Mouse (Mus musculus) myocyte (in vitro differentiated cells): ENCODE results near the gene Katnal1. TPM values are rescaled to one million over a fixed set of nuclear protein-coding genes. Genes with fewer than 3 reads are reported as not detected.

Source experiments
- H3K27me3 ChIP-seq: one replicate; pipeline ENCODE4 v1.6.1; 2011; ENCODE audit not compliant: control insufficient read depth, insufficient read depth, insufficient read length
- H3K36me3 ChIP-seq: one replicate; pipeline ENCODE4 v1.6.1; 2011; ENCODE audit not compliant: control insufficient read depth, insufficient read depth
- H3K4me2 ChIP-seq: one replicate; pipeline ENCODE4 v1.6.1; 2011; ENCODE audit warnings: low read depth, control low read depth
- H3K4me3 ChIP-seq: one replicate; pipeline ENCODE4 v1.5.1; 2011; ENCODE audit warnings: mild to moderate bottlenecking, control low read depth, moderate library complexity
- H3K79me2 ChIP-seq: one replicate; pipeline ENCODE4 v1.6.1; 2011; ENCODE audit not compliant: control insufficient read depth, insufficient read depth
- H3ac ChIP-seq: one replicate; pipeline ENCODE4 v1.6.1; 2011; ENCODE audit not compliant: control insufficient read depth, insufficient read length
- CEBPB ChIP-seq: IDR thresholded peaks from 2 replicates; pipeline ENCODE4 v1.6.1; 2011; ENCODE audit warnings: mild to moderate bottlenecking, moderate library complexity; ENCODE audit not compliant: poor library complexity, insufficient read depth, severe bottlenecking
- E2F4 ChIP-seq: IDR thresholded peaks from one replicate; pipeline ENCODE4 v1.6.1; 2011; ENCODE audit warnings: mild to moderate bottlenecking, control low read depth, moderate library complexity; ENCODE audit not compliant: insufficient read depth
- MAX ChIP-seq: IDR thresholded peaks from one replicate; pipeline ENCODE4 v1.6.1; 2011; ENCODE audit warnings: low read depth, mild to moderate bottlenecking, control low read depth
- MYOD1 ChIP-seq, 3 experiments: IDR thresholded peaks; one replicate each; pipeline ENCODE4 v1.6.1; 2011; ENCODE audit warnings: control low read depth in 2 of 3, low read depth in 2 of 3, mild to moderate bottlenecking in 2 of 3, moderate library complexity in 1 of 3; ENCODE audit not compliant: insufficient read length in 2 of 3, control insufficient read depth in 1 of 3
- MYOG ChIP-seq, 3 experiments: IDR thresholded peaks; one replicate each; pipeline ENCODE4 v1.6.1; 2011; ENCODE audit warnings: control low read depth in 2 of 3, low read depth in 2 of 3, mild to moderate bottlenecking in 2 of 3; ENCODE audit not compliant: insufficient read length in 2 of 3, control insufficient read depth in 1 of 3, insufficient read depth in 1 of 3
- POLR2A ChIP-seq: IDR thresholded peaks from one replicate; pipeline ENCODE4 v1.6.1; 2011; ENCODE audit warnings: low read depth, mild to moderate bottlenecking, control low read depth, moderate library complexity; ENCODE audit not compliant: insufficient read length
- POLR2AphosphoS2 ChIP-seq: IDR thresholded peaks from one replicate; pipeline ENCODE4 v1.6.1; 2011; ENCODE audit warnings: low read depth, control low read depth; ENCODE audit not compliant: insufficient read length
- REST ChIP-seq: IDR thresholded peaks from one replicate; pipeline ENCODE4 v1.6.1; 2011; ENCODE audit warnings: mild to moderate bottlenecking, control low read depth, moderate library complexity; ENCODE audit not compliant: insufficient read depth, insufficient read length
- SRF ChIP-seq: IDR thresholded peaks from one replicate; pipeline ENCODE4 v1.6.1; 2011; ENCODE audit warnings: low read depth; ENCODE audit not compliant: control insufficient read depth, insufficient read length
- TCF12 ChIP-seq: IDR thresholded peaks from one replicate; pipeline ENCODE4 v1.6.1; 2011; ENCODE audit warnings: mild to moderate bottlenecking, control low read depth; ENCODE audit not compliant: poor library complexity, insufficient read depth, severe bottlenecking
- TCF3 ChIP-seq: IDR thresholded peaks from one replicate; pipeline ENCODE4 v1.6.1; 2011; ENCODE audit warnings: low read depth, control low read depth; ENCODE audit not compliant: insufficient read length
- USF1 ChIP-seq: IDR thresholded peaks from one replicate; pipeline ENCODE4 v1.6.1; 2011; ENCODE audit warnings: low read depth, mild to moderate bottlenecking, control low read depth, moderate library complexity
- polyA plus RNA-seq: library from polyadenylated mRNA; unstranded; fragments of >200 nt; fragmentation: generic; extraction: Trizol; gene quantifications from one replicate; pipeline ENCODE4 v1.2.1, GENCODE M21; 2012; ENCODE audit warnings: missing spikeins

Gene Katnal1
- polyA plus RNA-seq, 1 experiment = 7.6 TPM

DNA sequence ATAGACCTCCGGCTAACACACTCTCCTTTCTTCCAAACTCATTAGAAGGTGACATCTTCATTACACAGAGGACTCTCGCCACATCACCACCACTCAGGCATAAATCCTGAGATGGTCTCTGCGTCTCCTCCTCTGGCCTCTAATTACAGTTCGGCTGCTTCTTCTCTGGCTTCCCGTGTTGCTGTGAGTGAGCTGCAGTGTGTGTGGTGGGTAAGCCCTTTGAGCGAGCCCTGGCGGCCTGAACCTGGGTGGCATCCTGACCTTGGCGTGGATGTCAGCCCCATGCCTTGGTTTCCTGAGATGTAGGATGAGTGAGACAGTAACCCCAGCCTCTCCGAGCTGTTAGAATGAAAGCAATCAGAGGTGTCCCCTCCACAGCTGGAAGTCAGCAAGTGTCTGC, 19.5 kb upstream of the Katnal1 start:
- H3K4me2 ChIP-seq = no peak overlapping the region
- no peaks in the 10 kb centered on the region for H3K36me3 ChIP-seq
- TF ChIP-seq MYOG (IDR thresholded peaks at IDR 0.05; ENCODE audit: control insufficient read depth in 1 of 3, insufficient read depth in 1 of 3, insufficient read length in 2 of 3, low read depth in 2 of 3) (no peak), MAX (no peak), CEBPB (no peak), REST (no peak), SRF (no peak), E2F4 (no peak), MYOD1 (IDR thresholded peaks at IDR 0.05; ENCODE audit: control insufficient read depth in 1 of 3, insufficient read length in 2 of 3, low read depth in 2 of 3) (no peak), POLR2AphosphoS2 (no peak), USF1 (no peak), POLR2A (no peak)
- H3ac ChIP-seq = no peak overlapping the region
- H3K79me2 ChIP-seq = no peaks in the 10 kb centered on the region
- H3K27me3 ChIP-seq = no peaks in the 10 kb centered on the region
- H3K4me3 ChIP-seq = no peak overlapping the region

DNA sequence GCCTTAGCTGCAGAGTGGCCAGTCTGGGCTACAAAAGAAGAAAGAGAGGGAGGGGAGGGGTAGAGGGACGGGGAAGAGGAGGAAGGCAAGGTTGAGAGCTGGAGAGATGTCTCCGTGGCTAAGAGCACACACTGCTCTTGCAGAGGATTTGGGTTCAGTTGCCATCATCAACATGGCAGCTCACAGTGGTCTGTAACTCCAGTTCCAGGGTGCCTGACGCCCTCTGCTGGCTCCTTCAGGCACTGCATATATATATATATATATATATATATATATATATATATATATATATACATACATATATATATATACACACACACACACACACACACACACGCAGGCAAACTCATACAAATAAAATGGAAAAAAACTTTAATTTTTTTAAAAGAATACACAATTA, 18.3 kb upstream of the Katnal1 start:
- H3K4me3 ChIP-seq = no peak overlapping the region
- H3K79me2 ChIP-seq = no peaks in the 10 kb centered on the region
- no peak overlapping the region for H3K4me2 ChIP-seq
- H3K36me3 ChIP-seq = no peaks in the 10 kb centered on the region
- no peak for TF ChIP-seq MAX
- no peak for TF ChIP-seq E2F4
- TF ChIP-seq SRF = no peak
- no peak for TF ChIP-seq TCF12
- no peak for TF ChIP-seq CEBPB
- no peak for TF ChIP-seq TCF3
- no peak for TF ChIP-seq USF1
- TF ChIP-seq MYOD1 (IDR thresholded peaks at IDR 0.05; ENCODE audit: control insufficient read depth in 1 of 3, insufficient read length in 2 of 3, low read depth in 2 of 3) = no peak
- no peak for TF ChIP-seq POLR2AphosphoS2
- no peak for TF ChIP-seq POLR2A
- no peak for TF ChIP-seq MYOG (IDR thresholded peaks at IDR 0.05; ENCODE audit: control insufficient read depth in 1 of 3, insufficient read depth in 1 of 3, insufficient read length in 2 of 3, low read depth in 2 of 3)
- TF ChIP-seq REST = no peak
- no peak overlapping the region for H3ac ChIP-seq
- no peaks in the 10 kb centered on the region for H3K27me3 ChIP-seq

DNA sequence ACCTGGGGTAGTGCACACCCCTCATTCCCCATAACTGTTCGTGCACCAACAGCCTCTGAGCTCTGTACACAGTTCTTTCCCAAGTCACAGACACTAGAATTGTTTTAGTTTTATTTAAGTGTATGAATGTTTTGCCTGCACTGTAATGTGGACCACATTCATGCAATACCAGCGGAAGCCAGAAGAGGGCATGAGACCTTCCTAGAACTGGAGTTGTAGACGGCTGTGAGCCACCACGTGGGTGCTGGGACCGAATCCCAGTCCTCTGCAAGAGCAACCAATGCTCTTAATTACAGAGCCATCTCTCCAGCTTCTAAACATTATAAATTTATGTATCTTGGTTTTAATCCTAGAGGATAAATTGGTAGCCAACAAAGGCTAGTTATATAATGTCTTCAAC, 17.7 kb upstream of the Katnal1 start:
- TF ChIP-seq USF1 = no peak
- no peak for TF ChIP-seq SRF
- no peak for TF ChIP-seq POLR2AphosphoS2
- no peak for TF ChIP-seq TCF3
- TF ChIP-seq E2F4 = no peak
- TF ChIP-seq TCF12 = no peak
- TF ChIP-seq MAX = no peak
- TF ChIP-seq MYOD1 (IDR thresholded peaks at IDR 0.05; ENCODE audit: control insufficient read depth in 1 of 3, insufficient read length in 2 of 3, low read depth in 2 of 3) = no peak
- H3K4me2 ChIP-seq = no peak overlapping the region
- H3K27me3 ChIP-seq = no peaks in the 10 kb centered on the region
- no peaks in the 10 kb centered on the region for H3K79me2 ChIP-seq
- H3K4me3 ChIP-seq = no peak overlapping the region
- H3ac ChIP-seq = no peak overlapping the region
- H3K36me3 ChIP-seq = no peaks in the 10 kb centered on the region

DNA sequence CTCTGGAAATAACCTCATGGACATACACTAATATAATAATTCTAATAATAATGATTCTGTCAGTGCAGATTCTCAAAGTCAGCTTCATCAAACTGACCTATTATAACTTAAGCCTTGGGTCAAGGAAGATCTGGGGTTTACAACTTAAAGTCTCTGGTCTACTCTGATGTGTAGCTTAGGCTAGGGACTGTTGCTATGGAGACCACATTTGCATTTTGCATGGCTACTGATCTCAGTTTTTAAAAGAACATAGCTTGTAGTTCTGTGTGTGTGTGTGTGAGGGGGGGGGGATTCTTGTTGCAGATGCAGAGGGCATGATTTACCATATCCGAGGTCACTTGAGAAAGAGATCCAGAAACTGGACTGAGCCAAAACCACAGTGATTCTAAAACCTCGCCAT, 16.6 kb upstream of the Katnal1 start:
- Histone ChIP-seq H3K79me2 (no peaks in the 10 kb centered on the region), H3K4me2 (no peak overlapping the region), H3K27me3 (no peaks in the 10 kb centered on the region), H3K4me3 (no peak overlapping the region), H3K36me3 (no peaks in the 10 kb centered on the region), H3ac (no peak overlapping the region)
- TF ChIP-seq E2F4 = no peak
- TF ChIP-seq REST = no peak
- no peak for TF ChIP-seq MYOD1 (IDR thresholded peaks at IDR 0.05; ENCODE audit: control insufficient read depth in 1 of 3, insufficient read length in 2 of 3, low read depth in 2 of 3)
- TF ChIP-seq TCF3 = no peak
- TF ChIP-seq TCF12 = no peak
- no peak for TF ChIP-seq POLR2A
- TF ChIP-seq CEBPB = no peak
- no peak for TF ChIP-seq USF1
- no peak for TF ChIP-seq MAX
- no peak for TF ChIP-seq MYOG (IDR thresholded peaks at IDR 0.05; ENCODE audit: control insufficient read depth in 1 of 3, insufficient read depth in 1 of 3, insufficient read length in 2 of 3, low read depth in 2 of 3)
- TF ChIP-seq SRF = no peak
- no peak for TF ChIP-seq POLR2AphosphoS2

DNA sequence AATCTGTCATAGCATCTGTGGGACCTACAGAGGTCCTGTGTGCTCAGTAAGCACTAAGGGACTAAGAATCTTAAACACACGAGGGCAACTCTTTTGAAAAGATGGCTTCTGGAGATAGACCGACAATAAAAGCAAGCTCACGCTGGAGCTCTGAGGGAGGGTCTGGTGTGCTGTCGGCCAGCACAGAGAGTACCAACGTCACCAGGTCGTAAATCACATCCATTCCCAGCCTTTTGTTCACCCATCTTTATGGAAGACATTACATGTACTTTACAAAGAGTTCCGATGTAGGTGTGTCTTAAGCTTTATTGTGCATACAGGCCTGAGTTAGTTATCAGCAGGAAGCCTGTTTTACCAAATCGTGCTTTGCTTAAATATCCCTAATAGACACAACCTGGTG, 14.9 kb upstream of the Katnal1 start:
- no peak for TF ChIP-seq POLR2AphosphoS2
- TF ChIP-seq TCF3 = no peak
- no peak for TF ChIP-seq TCF12
- no peak for TF ChIP-seq POLR2A
- no peak for TF ChIP-seq SRF
- TF ChIP-seq MYOG (IDR thresholded peaks at IDR 0.05; ENCODE audit: control insufficient read depth in 1 of 3, insufficient read depth in 1 of 3, insufficient read length in 2 of 3, low read depth in 2 of 3) = no peak
- H3ac ChIP-seq = no peak overlapping the region
- H3K4me2 ChIP-seq = no peak overlapping the region
- H3K79me2 ChIP-seq = no peaks in the 10 kb centered on the region
- no peak overlapping the region for H3K4me3 ChIP-seq
- H3K27me3 ChIP-seq = no peaks in the 10 kb centered on the region
- no peaks in the 10 kb centered on the region for H3K36me3 ChIP-seq
